Mouse (Mus musculus) urinary bladder, postnatal 36 days (tissue): ENCODE measurements around the gene Nptn.

Experiments used
- DNase-seq, 2 experiments: peaks; one replicate each; pipeline ENCODE4 v3.0.0; 2022; ENCODE audit warnings: low spot score in 2 of 2, mixed read lengths in 1 of 2

Nptn gene

GRCm38 (mm10) chr9:58656396-58656795 lies 74.4 kb downstream of the Nptn start:
- no peak for DNase-seq

GRCm38 (mm10) chr9:58656824-58657223 lies 74.8 kb downstream of the Nptn start:
- no peak for DNase-seq

DNA sequence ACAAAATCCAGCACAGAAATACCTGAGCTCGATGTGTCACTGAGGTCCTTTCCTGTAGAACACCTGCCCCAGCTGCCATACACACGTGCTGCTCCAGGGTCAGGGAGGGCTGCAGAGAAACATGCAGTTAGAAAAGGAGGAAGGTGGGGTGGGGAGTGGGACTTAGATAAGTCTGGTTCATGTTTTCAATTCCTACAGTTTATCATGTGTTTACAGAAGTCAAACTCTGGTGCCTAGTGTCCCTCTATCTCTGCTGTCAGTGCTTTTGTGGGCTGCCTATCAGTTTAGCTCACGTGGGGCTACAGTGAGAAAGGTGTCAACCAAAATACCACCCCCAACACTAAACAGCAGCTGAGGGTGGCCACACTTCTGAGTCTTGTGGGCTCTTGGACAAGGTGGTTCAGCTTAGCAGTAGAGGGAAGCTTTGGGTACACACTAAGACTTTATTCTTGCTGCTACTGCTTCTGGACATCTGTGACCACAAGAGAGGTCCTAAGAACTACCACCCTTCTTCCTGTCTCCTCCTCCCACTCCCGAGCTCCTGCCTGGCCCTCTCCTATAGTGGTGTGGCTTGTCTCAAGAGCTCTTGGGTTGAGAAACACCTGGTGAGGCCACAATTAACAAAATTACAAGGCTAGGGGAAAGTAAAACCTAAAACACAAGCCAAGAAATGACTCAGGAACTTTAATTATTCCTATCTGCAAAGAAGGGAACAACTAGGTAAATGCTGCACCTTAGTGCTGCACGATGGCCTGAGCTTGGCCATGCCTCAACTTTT lies 75.9 kb downstream of the Nptn start:
- DNase-seq = no peak

DNA sequence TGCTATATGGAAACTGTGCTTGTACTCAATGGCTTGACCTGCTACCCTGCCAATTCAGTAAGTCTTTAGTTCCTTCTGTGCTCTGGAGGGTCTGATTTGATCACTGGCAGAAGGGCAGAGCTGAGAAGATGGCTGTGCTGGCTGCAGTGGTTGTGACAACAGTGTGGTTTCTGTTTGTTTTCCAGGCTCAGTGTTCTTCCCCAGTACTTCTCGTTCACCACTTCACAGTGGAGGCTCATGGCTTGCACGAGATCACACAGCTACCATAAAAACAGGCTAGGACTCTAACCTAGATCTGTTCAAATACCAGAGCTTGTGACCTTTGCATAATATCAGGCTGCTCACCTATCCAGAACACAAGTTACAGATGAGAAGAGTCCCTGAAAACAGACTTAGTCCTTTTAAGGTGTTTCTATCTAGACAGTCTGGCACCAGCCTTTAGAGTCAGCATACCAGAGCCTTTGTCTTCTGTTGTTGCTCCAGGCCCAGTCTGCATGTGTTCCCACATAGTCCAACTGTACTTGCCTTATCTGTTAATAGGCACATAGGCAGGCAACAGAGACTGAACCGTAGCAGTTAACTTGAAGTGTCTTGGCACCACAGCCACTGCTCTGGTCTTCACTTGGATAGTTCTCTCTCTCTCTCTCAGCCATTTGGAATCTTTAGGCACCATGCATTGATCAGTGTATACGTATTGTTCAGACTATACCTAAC lies 76.7 kb downstream of the Nptn start:
- DNase-seq = no peak

- no peak for DNase-seq
Measured at GRCm38 (mm10) chr9:58659331-58659730, 77.3 kb downstream of the Nptn start.

DNA sequence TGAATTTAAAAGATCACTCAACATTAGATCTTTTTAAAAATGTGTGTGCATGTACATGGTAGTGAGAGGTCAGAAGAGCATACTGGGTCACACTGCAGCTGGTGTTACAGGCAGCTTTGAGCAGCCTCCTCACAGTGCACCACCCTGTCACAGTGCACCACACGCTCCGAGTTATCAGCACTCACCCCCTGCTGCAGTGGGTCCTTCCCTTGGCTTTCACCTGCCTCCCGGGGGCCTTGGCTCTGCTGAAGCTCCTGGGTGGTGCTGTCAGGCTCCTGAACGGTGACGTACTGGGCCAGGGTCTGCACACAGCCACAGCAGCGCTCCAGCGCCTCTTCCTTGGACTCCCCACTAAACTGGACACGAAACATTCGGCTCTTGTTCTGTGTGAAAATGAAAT lies 77.9 kb downstream of the Nptn start:
- no peak for DNase-seq

DNA sequence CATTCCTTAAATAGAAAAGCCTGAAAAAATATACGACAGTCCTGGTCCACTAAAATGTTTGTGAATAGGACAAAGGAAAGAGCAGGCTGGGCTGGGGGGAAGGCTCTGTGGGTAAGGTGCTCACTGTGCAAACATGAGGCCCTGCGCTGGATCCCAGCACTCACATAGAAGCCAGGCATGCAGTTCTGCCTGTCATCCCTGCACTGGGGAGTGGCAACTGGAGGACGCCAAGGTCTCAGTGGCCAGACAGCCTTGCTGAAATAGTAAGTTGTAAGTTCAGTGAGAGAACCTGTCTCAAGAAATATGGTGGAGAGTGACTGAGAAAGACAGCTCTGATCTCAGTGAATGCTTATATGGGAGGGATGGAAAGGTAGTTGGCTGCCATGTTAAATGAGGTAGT lies 78.6 kb downstream of the Nptn start:
- DNase-seq = no peak

DNA sequence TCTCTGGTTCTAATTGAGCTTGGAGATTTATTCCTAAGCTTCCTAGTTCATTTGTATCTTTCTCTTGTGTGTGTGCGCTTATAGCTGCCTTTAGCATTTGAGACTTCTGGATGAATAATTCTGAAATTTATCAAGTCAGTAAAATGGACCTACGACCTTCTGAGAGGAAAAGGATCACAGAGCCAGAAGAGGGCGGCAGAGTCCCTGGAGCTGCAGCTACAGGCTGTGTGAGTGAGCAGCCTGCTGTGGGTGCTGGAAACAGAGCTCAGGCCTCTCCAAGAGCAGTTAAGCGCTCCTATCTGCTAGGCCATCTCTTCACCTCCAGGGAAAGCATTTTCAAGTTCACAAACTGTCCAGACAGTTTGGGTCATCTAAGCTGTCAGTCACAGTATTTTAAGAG lies 80.0 kb downstream of the Nptn start:
- no peak for DNase-seq

GRCm38 (mm10) chr9:58662791-58663190 lies 80.8 kb downstream of the Nptn start:
- no peak for DNase-seq

DNA sequence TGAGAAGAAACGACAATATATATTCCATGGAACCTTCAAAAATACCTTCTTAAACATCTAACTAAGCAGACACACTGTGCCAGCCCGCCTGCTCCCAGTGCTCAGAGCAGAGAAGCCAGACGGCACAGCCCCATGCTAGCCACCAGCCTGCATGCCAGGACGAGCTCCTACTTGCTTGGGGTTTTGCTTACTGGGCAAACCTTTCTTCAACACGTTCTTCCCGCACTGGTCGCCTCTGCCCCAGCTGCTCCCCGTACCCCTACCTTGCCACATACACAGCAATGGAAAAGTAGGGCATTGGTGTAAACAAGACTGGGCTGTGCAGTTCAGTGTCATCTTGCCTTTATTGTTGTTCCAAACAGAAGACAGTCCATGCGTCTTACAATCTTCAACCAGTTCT lies 83.5 kb downstream of the Nptn start:
- DNase-seq = peak; percentile 54 to 75

DNA sequence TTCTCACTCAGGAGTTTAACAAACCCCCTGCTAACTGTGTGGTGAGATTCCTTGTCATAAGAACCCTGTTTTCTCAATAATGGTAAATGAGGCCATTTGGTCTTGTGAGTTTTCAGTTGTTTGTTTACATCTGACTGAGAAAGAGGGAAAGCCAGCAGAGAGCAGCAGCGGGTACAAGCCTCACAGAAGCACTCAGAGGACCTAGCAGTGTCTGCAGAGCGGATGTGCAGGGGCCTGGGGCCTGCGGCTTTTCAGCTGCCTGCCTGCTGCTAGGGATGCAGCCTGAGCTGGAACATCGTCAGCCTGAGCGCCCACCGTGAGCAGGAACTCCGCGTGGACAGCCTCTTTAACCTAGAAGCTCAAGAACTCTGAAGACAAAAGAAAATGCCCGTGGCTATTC lies 84.2 kb downstream of the Nptn start:
- no peak for DNase-seq

DNA sequence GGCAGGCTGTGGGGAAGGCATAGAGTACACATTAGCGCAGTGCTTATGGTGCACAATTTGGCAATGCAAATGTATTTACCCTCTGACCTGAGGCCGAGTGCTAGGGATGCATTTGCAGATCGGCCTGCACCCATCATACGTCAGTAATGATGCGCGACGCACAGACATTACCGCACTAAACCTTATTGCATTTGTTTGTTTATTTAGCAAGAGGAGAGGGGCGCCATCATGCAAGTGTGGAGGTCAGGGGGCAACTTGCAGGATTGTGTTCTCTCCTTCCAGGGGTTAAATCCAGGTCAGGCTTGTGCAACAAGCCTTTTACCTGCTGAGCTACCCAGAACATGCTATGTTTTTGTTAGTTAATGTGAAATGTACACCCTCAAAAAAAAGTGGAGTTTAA lies 85.2 kb downstream of the Nptn start:
- no peak for DNase-seq

- no peak for DNase-seq
Measured at GRCm38 (mm10) chr9:58668171-58668570, 86.1 kb downstream of the Nptn start.

GRCm38 (mm10) chr9:58669071-58669470 lies 87.0 kb downstream of the Nptn start:
- no peak for DNase-seq

GRCm38 (mm10) chr9:58669819-58670218 lies 87.8 kb downstream of the Nptn start:
- no peak for DNase-seq

DNA sequence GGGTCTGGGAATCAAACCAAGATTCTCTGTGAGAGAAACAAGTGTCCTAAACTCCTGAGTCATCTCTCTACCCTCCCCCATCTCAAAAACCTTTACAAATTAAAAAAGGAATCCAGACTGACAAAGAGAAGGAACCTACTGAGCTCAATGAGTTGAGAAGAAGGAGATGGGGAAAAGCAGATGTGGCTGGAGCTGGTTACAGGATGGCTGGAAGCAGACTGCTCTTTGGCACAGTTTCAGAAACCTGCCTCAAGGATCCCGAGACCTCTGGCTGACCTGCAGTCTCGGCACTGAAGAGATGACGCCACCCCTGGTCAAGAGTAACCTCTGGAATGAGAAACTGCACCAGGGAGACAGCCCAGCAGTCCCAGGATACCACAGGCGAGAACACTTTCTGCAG lies 90.4 kb downstream of the Nptn start:
- DNase-seq = peak in 1 of 2 experiments; percentile 56

- no peak for DNase-seq
Measured at GRCm38 (mm10) chr9:58674736-58675135, 92.7 kb downstream of the Nptn start.

GRCm38 (mm10) chr9:58675371-58675770 lies 93.3 kb downstream of the Nptn start:
- DNase-seq = no peak

DNA sequence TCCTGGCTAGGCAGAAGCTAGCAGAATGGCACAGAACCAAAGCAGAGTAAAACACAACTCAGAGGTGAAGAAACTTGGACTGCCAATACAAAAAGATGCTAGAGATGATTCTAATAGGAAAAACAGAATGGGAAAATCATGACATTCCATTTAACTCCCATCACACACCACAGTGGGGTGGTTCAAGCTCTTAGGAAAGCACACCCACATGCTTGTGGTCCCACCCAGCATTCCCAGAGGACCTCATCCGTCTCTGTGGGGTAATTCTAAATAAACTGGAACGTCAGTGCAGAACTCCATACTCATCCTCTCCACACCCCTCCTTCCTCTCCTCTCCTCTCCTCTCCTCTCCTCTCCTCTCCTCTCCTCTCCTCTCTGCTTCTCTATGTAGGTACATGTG lies 99.4 kb downstream of the Nptn start:
- no peak for DNase-seq

DNA sequence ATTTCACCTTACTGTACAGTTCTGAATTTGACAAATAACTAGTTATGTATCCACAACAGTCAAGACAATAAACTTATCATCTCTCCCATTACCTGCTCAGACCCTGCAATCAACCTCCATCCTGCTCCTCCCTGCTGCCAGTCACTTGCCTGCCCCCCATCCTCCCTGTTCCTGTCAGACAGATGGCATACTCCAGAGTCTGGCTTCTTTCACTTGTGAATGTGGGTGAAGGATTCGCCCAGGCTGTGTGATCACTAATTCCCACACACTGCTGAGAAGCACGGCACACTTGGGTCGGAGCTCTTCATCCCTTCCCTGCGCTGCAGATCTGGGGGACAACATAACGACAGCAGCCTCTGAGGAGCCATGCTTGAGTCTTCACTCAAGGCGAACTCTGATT lies 100.1 kb downstream of the Nptn start:
- no peak for DNase-seq

DNA sequence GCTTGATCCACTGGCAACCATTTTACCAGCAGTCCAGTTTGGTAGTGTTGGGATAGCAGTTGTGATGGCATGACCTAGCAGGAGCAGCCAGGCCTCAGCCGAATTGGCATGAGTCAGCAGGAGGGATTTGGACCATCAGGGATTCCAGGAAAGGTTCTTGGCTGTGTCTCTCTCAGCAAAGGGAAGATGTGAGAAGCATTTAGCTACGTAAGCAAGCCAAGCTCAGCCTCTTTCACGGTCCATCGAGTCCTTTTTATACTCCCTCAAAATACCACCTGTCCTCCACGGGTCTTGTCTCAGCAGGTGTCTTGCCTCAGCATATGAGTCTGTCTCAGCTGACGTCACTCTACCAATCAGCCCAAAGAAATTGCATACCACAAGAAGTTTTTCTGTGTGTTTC lies 101.3 kb downstream of the Nptn start:
- no peak for DNase-seq

GRCm38 (mm10) chr9:58685290-58685689 lies 103.2 kb downstream of the Nptn start:
- no peak for DNase-seq

DNA sequence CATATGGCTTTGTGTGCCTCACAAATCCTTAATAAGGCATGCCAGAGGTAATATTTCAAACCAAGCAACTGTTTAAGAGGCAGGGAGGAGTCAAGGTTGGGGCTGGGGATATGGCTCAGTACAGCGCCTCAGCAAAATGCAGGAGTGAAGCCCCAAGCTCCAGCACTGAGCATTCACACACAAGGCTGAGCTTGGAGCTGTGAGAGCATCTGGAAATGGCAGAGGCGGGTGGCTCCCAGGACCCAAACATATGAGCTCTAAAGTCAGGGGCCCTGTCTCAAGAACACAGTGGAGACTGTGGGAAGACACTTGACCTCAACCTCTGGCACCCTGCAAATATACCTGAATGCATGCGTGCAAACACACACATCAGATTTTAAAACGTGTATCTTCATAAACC lies 106.0 kb downstream of the Nptn start:
- DNase-seq = no peak
